Mouse (Mus musculus) ovary, postnatal 14 days (tissue): ENCODE data around the gene St8sia1.

ENCODE experiments used
- DNase-seq: peaks from one replicate; pipeline ENCODE4 v3.0.0; 2022; ENCODE audit warnings: low spot score

Gene St8sia1

GRCm38 (mm10) chr6:142863881-142864280 lies 100.4 kb downstream of the St8sia1 start:
- DNase-seq = no peak

GRCm38 (mm10) chr6:142862265-142862664 lies 102.0 kb downstream of the St8sia1 start:
- no peak for DNase-seq

- no peak for DNase-seq
Observed at GRCm38 (mm10) chr6:142860396-142860795, 103.9 kb downstream of the St8sia1 start.

- no peak for DNase-seq
Observed at GRCm38 (mm10) chr6:142859946-142860345, 104.3 kb downstream of the St8sia1 start.

- no peak for DNase-seq
Observed at GRCm38 (mm10) chr6:142858937-142859336, 105.3 kb downstream of the St8sia1 start.

- no peak for DNase-seq
Observed at GRCm38 (mm10) chr6:142856258-142856874, 107.9 kb downstream of the St8sia1 start.

- DNase-seq = no peak
Observed at GRCm38 (mm10) chr6:142855761-142856160, 108.5 kb downstream of the St8sia1 start.

GRCm38 (mm10) chr6:142852419-142853377 lies 111.6 kb downstream of the St8sia1 start:
- DNase-seq = no peak

- no peak for DNase-seq
Observed at GRCm38 (mm10) chr6:142850436-142850835, 113.8 kb downstream of the St8sia1 start.

GRCm38 (mm10) chr6:142849326-142849725 lies 114.9 kb downstream of the St8sia1 start:
- DNase-seq = no peak

- no peak for DNase-seq
Observed at GRCm38 (mm10) chr6:142847914-142848674, 116.2 kb downstream of the St8sia1 start.

GRCm38 (mm10) chr6:142846855-142847254 lies 117.4 kb downstream of the St8sia1 start:
- no peak for DNase-seq

GRCm38 (mm10) chr6:142845066-142845465 lies 119.2 kb downstream of the St8sia1 start:
- no peak for DNase-seq

- DNase-seq = no peak
Observed at GRCm38 (mm10) chr6:142844061-142844460, 120.2 kb downstream of the St8sia1 start.

- DNase-seq = no peak
Observed at GRCm38 (mm10) chr6:142838501-142838900, 125.8 kb downstream of the St8sia1 start.

GRCm38 (mm10) chr6:142837326-142837725 lies 126.9 kb downstream of the St8sia1 start:
- DNase-seq = no peak

- no peak for DNase-seq
Observed at GRCm38 (mm10) chr6:142835726-142836125, 128.5 kb downstream of the St8sia1 start.

GRCm38 (mm10) chr6:142834911-142835310 lies 129.3 kb downstream of the St8sia1 start:
- no peak for DNase-seq

- no peak for DNase-seq
Observed at GRCm38 (mm10) chr6:142831706-142832105, 132.5 kb downstream of the St8sia1 start.

- no peak for DNase-seq
Observed at GRCm38 (mm10) chr6:142831243-142831642, 133.0 kb downstream of the St8sia1 start.

- no peak for DNase-seq
Observed at GRCm38 (mm10) chr6:142830221-142830620, 134.0 kb downstream of the St8sia1 start.

GRCm38 (mm10) chr6:142825449-142825848 lies 138.8 kb downstream of the St8sia1 start:
- DNase-seq = no peak
